ENCODE assay signal across 8 mouse cellular contexts in the genomic region with DNA sequence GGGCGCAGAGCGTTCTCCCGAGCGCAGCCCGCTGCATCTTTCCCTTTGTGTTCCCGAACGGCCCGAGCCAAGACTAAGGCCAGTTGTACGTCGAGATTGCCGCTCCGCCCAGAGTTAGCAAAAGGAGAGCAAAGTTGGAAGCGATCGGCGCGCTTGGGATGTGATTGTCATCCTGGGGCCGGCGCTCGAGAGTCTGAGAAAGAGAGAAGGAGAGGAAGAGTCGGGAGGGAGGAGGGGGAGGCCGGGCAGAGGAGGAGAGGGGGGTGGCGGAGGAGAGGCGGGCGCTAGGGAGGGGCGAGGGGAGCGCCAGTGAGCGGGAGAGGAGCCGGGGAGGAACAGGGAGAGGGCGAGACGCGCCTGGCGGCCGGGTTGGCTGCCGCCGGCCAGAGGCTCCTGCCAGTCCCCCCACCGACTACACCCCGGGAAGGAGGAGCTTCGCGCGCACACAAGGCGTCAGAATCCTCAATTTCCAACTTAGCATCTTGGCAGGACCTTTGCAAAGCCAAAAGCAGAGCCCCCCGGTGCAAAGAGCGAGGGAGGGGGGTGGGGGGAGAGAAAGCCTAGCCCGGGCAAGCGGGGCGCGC. TPM values are rescaled to one million over a fixed set of nuclear protein-coding genes. Genes with fewer than 3 reads are reported as not detected.
A peak's percentile ranks its signal among the peaks of the same experiment; 100 is the strongest.
DNase-seq lines count a peak whose midpoint lies in the region; ATAC-seq and TF ChIP-seq lines count a peak whose summit lies in the region.

A gene (plus strand): TSS at position 228 of the 584 bp plus-strand sequence.

- ATAC-seq in Patski, result peak; percentile 66
- ATAC-seq in lung, embryonic 16.5 days (ENCODE audit: low read depth), result peak; percentile 66

- in situ Hi-C loops in Patski (cut with MboI; ENCODE audit: low pct_unique_long_range_greater_than_20kb), result loop anchor here (5.0 kb wide), 5 partner anchors 255 to 965 kb away; no protein-coding TSS in a partner anchor

- CTCF ChIA-PET in Patski (lab: Charles Lee), result interaction anchor here (0.9 to 8.0 kb wide), 3 partner anchors 23 to 979 kb away, joined by 3 to 58 read pairs (median 3); a partner anchor contains a TSS

- peak; percentile 94 for DNase-seq in 3T3-L1 (ENCODE audit: low read depth, low spot score)
- DNase-seq in Patski (ENCODE audit: low read depth, low spot score), result peak; percentile 71
- peak; percentile 94 for DNase-seq in embryo, embryonic 9.5 days (ENCODE audit: extremely low spot score)
- DNase-seq in heart, adult 9 months (ENCODE audit: low spot score in 2 of 2), result peak; percentile 78 to 79
- DNase-seq in kidney, adult 8-10 months, result peak; percentile 64 to 76
- DNase-seq in skeletal muscle tissue, adult 2 months (ENCODE audit: low read depth, low spot score), result peak; percentile 63
- no peak for DNase-seq in thymus, postnatal 0 days (ENCODE audit: low spot score)

- H3K27ac ChIP-seq in lung, embryonic 16.5 days (ENCODE audit: low read length), result peak within 1 kb of the TSS; percentile 97

- POLR2A ChIA-PET in Patski (lab: Charles Lee), result interaction anchor here (0.6 to 9.8 kb wide), 3 partner anchors 558 to 825 kb away, joined by 3 to 60 read pairs (median 3); a partner anchor contains a TSS

- peak within 1 kb of the TSS; percentile 75 for H3K4me3 ChIP-seq in lung, embryonic 16.5 days (ENCODE audit: low read length)

- H3K9ac ChIP-seq in lung, embryonic 16.5 days (ENCODE audit: low read length), result peak within 1 kb of the TSS; percentile 81

- peak within 1 kb of the TSS; percentile 75 for H3K4me2 ChIP-seq in lung, embryonic 16.5 days (ENCODE audit: low read depth, low read length)

- H3K4me1 ChIP-seq in lung, embryonic 16.5 days (replicated peaks; ENCODE audit: control insufficient read depth, insufficient read depth, low read length), result peaks cover 13% of the 10 kb centered on the region

- no peaks in the 10 kb centered on the region for H3K9me3 ChIP-seq in lung, embryonic 16.5 days (ENCODE audit: control insufficient read depth, low read length)

- no peaks in the 10 kb centered on the region for H3K27me3 ChIP-seq in Patski
- peaks cover 52% of the 10 kb centered on the region for H3K27me3 ChIP-seq in lung, embryonic 16.5 days (ENCODE audit: control insufficient read depth, insufficient read depth, low read depth, low read length)

- no peak for TF ChIP-seq CTCF in Patski (IDR thresholded peaks at IDR 0.05)

- no peaks in the 10 kb centered on the region for H3K36me3 ChIP-seq in lung, embryonic 16.5 days (ENCODE audit: control insufficient read depth, insufficient read depth, low read length)

- WGBS in lung, embryonic 16.5 days, result under 1% methylated on average over 47 of the region's 47 CpGs

RNA-seq across cellular contexts. Expression of the gene that starts here (rescaled TPM):
- 17.5 TPM for polyA plus RNA-seq in Patski (2021)
- 10.4 and 11.9 TPM in 2 replicates for polyA plus RNA-seq in lung, embryonic 16.5 days (2015; fragmentation: Nextera tagmentation; extraction: Ambion mirVana)
- polyA plus RNA-seq in thymus, postnatal 0 days (2015; fragmentation: Nextera tagmentation; extraction: Ambion mirVana), result 0.12 TPM in 1 of 2 replicates, not detected in the other

Comparison
In these comparisons a context has a peak if more than half of its experiments do, and no peak if none do; other contexts are left out.
1. RNA of the gene that starts here (polyA plus RNA-seq): 17.5 TPM in Patski (single experiment) and 10.4 to 11.9 TPM in lung, embryonic 16.5 days; 0.12 TPM in thymus, postnatal 0 days; every median in the first group is over 10 times any median in the second.